Mouse (Mus musculus) heart, adult 2 months (tissue): ENCODE measurements around the gene Spout1.

Source experiments
- CTCF ChIP-seq: fragments of 200-600 bp; IDR thresholded peaks from 2 replicates; pipeline ENCODE4 v1.8.1; 2022; ENCODE audit warnings: antibody characterized with exemption, mild to moderate bottlenecking, moderate library complexity
- POLR2A ChIP-seq: fragments of 200-500 bp; IDR thresholded peaks from 2 replicates; pipeline ENCODE4 v1.6.1; 2011; ENCODE audit warnings: mild to moderate bottlenecking, low read depth, low read length, control low read depth; ENCODE audit not compliant: insufficient read depth

- TF ChIP-seq POLR2A (no peak), CTCF (no peak)
Observed at GRCm38 (mm10) chr2:30182424-30182823, 4.2 kb upstream of the Spout1 start.
